Mouse (Mus musculus) cerebral cortex, adult 2 months (tissue): ENCODE data around the gene Sytl2.

Experiments
- WGBS: fragments of 180-500 bp; shearing (Covaris S2); methylation state at CpG from one replicate; pipeline ENCODE4 v1.1.7; 2018; 5-methylcytosine and 5-hydroxymethylcytosine counted together

Sytl2 gene

GRCm38 (mm10) chr7:90308003-90308402, 6.0 kb downstream of the Sytl2 start:
- 79% methylated on average over 6 of the region's 6 CpGs for WGBS

- 64% methylated on average over 7 of the region's 7 CpGs for WGBS
Observed at GRCm38 (mm10) chr7:90312151-90312883, 10.3 kb downstream of the Sytl2 start.

GRCm38 (mm10) chr7:90313421-90313820, 11.4 kb downstream of the Sytl2 start:
- 78% methylated on average over 3 of the region's 3 CpGs for WGBS

GRCm38 (mm10) chr7:90316823-90317222, 14.8 kb downstream of the Sytl2 start:
- 98% methylated on average over 2 of the region's 2 CpGs for WGBS

DNA sequence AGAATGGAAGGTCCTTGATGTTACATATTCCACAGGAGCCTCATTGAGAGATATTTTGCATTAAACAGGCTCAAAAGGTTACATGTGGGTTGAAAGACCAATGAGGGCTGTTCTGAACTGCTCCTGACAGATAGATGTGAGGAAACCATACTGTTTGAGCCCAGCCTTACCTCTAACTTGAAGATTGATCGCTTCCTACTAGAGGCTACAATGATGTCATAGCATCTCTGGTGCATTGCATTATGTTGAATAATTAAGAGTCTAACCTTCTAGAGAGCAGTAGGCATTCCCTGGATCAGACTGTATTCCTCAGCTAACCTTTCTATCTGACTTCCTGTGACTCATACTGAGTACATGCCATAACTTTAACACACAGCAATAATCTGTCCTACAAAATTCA, 17.4 kb downstream of the Sytl2 start:
- 85% methylated on average over 1 of the region's 1 CpGs for WGBS

GRCm38 (mm10) chr7:90320124-90320523, 18.1 kb downstream of the Sytl2 start:
- WGBS = 59% methylated on average over 5 of the region's 5 CpGs

GRCm38 (mm10) chr7:90325166-90325565, 23.1 kb downstream of the Sytl2 start:
- 72% methylated on average over 4 of the region's 4 CpGs for WGBS

DNA sequence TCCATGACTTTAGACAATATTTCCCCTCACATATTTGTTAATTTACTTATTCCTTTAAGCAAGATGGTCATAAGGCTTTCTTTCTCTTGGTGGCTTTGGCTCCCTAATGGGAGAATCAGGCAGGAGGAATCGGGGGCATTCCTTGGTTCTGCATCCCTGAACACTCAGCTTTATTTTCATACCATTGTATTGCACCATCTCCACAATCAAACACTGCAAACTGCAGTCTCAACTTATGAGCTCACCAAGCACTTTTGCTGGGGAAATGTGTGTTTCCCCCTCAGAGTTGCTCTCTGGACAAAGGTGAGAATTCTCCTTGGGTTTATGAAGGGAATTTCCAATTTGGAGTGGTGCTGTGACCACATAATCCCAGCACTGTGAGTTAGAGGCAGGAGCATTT, 28.1 kb downstream of the Sytl2 start:
- WGBS = 78% methylated on average over 1 of the region's 1 CpGs

- 77% methylated on average over 3 of the region's 3 CpGs for WGBS
Observed at GRCm38 (mm10) chr7:90332483-90333065, 30.5 kb downstream of the Sytl2 start.

DNA sequence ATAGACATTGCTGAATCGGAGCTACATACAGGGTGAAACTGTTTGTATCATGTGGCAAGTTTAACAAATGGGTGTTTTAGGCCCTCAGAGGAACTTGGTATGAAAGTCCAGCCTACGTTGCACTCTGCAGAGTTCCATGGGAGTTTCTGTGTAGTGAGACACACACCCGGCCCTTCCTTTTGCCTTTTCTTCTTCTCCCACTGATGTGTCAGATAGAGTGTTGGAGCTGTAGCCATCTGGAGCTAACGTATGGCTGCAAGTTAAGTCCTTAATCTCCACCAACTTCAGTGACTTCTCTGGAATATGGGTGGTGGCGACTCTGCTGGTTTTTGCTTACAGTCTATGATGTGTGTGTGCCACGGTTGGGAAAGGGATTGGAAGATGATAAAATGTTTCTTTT, 32.3 kb downstream of the Sytl2 start:
- 50% methylated on average over 6 of the region's 6 CpGs for WGBS

- 40% methylated on average over 3 of the region's 3 CpGs for WGBS
Observed at GRCm38 (mm10) chr7:90334831-90335230, 32.8 kb downstream of the Sytl2 start.

DNA sequence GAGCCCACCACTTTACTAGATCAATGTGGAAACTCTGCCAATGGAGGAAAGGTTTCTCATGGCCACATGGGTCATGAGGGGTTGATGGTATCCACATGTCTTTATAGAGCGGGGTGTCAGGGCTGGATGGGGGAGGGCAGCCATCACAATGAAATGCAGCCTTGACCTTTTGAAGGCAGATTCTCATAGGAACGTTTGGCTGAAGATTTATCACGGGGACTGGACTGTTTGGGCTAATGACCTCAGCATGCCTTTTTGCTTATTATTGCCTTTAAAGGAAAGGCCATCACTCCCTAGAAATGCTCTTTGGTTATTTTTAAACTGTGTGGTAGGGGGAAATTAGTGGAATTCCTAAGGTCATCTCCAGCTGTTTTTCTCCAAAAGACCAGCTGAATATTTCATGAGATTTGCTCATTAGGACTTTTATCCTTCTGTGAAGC, 33.7 kb downstream of the Sytl2 start:
- WGBS = 63% methylated on average over 3 of the region's 3 CpGs

- WGBS = 70% methylated on average over 12 of the region's 12 CpGs
Observed at GRCm38 (mm10) chr7:90341212-90341957, 39.3 kb downstream of the Sytl2 start.

GRCm38 (mm10) chr7:90344903-90345302, 42.9 kb downstream of the Sytl2 start:
- WGBS = 79% methylated on average over 3 of the region's 3 CpGs

DNA sequence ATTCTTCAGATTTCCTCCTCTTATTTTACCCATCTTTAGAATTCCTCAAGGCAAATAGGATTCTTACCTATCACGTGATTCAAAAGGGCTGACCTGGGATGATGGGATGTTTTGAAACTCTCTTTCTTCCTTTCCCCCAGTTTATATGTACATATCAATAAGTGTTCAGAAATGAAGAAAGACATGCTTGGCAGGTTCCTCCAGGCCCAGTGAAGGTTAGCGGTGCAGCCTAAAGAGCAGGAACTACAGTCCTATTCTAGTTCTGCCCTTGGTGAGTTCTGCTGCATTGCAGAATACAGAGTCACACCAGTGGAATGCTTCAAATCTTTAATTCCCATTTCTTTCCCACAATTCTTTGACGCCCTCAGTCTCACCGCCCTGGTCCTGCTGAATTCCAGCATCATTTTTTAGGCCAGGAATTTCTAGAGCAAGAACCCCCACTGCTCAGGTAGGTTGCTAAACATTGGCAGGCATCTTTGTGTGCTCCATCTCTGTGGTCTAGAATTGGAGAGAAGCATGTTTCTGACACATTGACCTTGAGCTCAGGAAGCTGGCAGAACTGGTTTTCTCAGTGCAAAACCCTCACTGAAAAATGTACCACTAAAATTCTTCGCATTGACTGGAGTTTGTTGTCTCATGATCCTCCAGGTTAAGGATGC, 45.9 kb downstream of the Sytl2 start:
- 84% methylated on average over 5 of the region's 5 CpGs for WGBS

DNA sequence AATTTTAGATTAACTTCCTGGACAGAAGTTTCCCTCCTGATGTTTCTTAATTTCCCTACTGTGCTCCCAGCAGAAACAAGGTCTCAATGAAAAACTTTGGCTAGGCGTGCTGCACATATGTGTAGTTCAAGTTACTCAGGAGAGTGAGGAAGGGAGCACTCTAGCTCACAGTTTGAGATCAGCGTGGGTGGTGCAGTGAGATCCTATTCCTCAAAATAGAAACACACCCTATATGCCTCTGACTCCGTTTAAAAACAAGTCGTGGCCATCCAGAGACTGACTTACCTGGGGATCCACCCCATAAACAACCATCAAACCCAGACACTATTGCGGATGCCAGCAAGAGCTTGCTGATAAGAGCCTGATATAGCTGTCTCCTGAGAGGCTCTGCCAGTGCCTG, 47.0 kb downstream of the Sytl2 start:
- WGBS = 36% methylated on average over 5 of the region's 5 CpGs

- WGBS = 85% methylated on average over 3 of the region's 3 CpGs
Observed at GRCm38 (mm10) chr7:90352183-90352582, 50.1 kb downstream of the Sytl2 start.

- WGBS = 67% methylated on average over 12 of the region's 12 CpGs
Observed at GRCm38 (mm10) chr7:90353488-90354228, 51.6 kb downstream of the Sytl2 start.

GRCm38 (mm10) chr7:90354229-90354604, 52.2 kb downstream of the Sytl2 start:
- 59% methylated on average over 2 of the region's 2 CpGs for WGBS

DNA sequence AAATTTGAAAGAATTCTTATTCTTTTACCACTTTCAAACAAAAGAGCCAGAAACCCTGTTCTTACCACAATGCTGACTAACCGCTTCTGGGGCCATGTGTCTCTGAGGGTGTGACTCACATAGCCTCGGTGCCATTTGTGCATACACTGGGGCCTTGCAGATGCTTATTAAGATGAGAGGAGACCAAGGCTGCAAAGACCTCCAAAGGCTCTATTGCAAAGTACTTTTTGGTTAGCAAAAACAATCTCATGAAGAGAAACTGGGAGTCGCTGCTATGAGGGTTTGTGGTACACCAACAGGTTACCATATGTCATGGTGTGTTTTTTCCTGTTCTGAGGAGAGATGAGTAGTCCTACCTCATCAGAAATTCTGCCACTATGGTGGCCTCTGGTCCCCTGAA, 53.4 kb downstream of the Sytl2 start:
- 74% methylated on average over 3 of the region's 3 CpGs for WGBS

- 80% methylated on average over 2 of the region's 2 CpGs for WGBS
Observed at GRCm38 (mm10) chr7:90355995-90356394, 53.9 kb downstream of the Sytl2 start.

GRCm38 (mm10) chr7:90362788-90363187, 60.7 kb downstream of the Sytl2 start:
- 83% methylated on average over 7 of the region's 7 CpGs for WGBS
